Mouse (Mus musculus): ENCODE data around the gene Mipep.

Mipep gene

DNA sequence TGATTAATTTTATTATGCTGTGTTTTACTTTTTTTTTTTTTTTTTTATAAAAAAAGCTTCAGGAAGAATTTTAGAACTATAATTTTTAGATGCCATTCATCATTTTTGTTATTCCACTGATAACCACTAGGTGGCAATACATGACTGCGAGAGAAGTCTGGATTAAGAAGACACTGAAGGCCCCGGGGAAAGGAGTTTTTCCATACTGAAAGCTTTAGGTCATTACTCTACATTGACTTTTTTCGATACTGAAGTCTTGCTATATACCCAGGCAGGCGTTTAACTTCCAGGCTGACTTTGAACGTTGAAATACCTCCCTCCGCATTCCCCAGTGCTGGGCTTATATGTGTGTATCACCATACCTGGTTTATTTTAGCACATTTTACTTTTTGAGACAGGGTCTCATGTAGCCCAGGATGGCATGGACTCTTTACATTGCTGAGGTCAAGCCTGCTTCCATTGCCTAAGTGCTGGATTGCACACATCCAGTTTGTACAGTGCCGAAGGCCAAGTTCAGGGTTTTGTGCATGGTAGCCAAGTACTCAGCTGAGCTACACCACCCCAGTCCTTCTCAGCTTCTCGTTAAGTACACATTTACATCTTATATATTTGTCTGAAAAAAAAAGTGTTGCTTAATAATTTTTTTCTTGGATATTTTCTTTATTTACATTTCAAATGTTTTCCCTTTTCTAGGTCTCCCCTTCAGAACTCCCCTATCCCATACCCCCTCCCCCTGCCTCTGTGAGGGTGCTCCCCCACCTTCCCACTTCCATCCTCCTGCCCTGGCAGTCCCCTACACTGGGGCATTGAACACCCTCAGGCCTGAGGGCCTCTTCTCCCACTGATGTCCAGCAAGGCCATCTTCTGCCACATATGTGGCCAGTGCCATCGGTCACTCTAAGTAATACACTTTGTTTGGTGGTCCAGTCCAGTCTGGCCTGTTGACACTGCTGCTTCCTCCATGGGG is 15.7 kb downstream of the Mipep start:
- peak; percentile 38 for DNase-seq (ENCODE audit: extremely low read depth, low read depth)

DNA sequence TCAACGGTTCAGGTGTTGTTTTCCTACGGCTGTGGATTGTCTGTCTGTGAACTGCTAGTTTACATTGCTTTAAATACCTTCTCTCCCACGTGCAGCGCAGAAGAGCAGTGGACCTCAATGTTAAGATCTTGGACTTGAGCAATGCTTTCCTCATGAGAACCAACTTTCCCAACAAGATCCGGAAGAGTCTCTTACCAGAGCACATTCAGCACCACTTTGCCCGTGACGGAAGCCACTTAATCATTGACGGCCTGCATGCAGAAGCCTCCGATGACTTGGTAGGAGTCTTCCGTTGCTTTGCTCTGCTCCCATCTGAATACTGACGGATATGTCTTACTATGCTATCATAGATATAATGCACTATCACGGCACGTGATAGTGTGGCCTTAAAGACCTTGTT is 17.7 kb downstream of the Mipep start:
- DNase-seq (ENCODE audit: extremely low read depth, low read depth) = no peak

- DNase-seq (ENCODE audit: extremely low read depth, low read depth) = no peak
Measured at GRCm38 (mm10) chr14:60804978-60805377, 20.6 kb downstream of the Mipep start.

GRCm38 (mm10) chr14:60805871-60806270 is 21.5 kb downstream of the Mipep start:
- DNase-seq (ENCODE audit: extremely low read depth, low read depth) = no peak

DNA sequence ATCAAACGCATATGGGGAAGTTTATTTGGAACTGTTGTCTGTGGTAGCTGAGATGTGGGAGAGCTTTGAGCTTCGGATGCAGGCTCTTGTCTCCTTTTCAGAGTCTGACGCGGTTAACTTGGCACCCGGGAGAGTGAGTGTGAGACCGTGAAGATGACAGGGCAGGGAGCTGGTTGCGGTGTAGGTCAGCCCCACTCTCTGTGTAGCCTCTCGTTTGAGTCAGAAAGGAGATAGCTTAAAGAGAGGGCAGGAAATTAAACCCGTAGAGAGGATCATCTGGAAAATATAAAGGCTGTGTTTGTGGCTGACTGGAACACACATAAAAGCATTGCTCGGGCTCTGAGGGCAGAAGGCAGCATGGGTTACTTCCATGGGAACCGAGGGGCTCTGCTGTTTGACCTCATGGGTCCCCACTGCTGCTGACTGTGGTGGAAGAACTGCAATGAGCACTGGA is 22.5 kb downstream of the Mipep start:
- DNase-seq (ENCODE audit: extremely low read depth, low read depth) = no peak

GRCm38 (mm10) chr14:60809881-60810280 is 25.5 kb downstream of the Mipep start:
- no peak for DNase-seq (ENCODE audit: extremely low read depth, low read depth)

DNA sequence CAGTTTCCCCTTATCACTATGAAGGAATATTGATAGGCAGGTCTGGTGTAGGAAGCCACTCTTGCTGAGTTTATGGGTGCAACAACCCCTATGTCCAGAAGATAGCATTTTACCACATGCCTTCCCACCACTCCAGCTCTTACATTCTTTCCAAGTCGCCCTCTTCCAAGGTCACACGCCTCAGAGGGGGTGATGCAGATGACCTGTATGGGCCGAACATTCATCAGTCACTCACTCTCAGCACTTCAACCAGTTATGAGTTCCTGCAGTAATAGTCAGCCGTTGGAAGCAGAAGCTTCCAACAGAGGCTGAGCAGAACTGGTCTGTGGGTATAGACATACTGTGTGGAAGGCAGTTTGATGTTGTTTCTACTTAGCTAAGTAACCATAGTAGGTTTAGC is 27.2 kb downstream of the Mipep start:
- DNase-seq (ENCODE audit: extremely low read depth, low read depth) = no peak

- no peak for DNase-seq (ENCODE audit: extremely low read depth, low read depth)
Measured at GRCm38 (mm10) chr14:60815098-60815497, 30.7 kb downstream of the Mipep start.

GRCm38 (mm10) chr14:60818045-60818444 is 33.7 kb downstream of the Mipep start:
- DNase-seq (ENCODE audit: extremely low read depth, low read depth) = no peak

GRCm38 (mm10) chr14:60830096-60830495 is 45.7 kb downstream of the Mipep start:
- DNase-seq (ENCODE audit: extremely low read depth, low read depth) = no peak

DNA sequence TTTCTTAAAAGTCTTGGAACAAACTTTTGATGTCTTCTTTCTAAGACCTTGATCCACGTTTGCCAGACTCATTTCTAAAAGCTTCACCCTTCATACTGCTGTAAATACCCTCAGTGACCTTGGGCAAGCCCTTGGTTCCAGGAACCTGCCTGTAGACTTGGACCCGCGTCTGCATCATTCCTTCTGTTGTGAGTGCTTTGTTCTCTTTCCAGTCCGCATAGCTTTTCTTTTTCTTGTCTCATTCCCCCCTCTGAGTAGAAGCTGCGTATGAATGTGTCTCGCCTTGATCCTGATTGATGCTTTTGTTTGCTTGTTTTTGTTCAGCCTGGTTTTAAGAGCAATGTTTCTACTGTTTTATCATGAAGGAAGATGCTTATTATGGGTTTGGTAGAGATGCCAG is 52.3 kb downstream of the Mipep start:
- no peak for DNase-seq (ENCODE audit: extremely low read depth, low read depth)

DNA sequence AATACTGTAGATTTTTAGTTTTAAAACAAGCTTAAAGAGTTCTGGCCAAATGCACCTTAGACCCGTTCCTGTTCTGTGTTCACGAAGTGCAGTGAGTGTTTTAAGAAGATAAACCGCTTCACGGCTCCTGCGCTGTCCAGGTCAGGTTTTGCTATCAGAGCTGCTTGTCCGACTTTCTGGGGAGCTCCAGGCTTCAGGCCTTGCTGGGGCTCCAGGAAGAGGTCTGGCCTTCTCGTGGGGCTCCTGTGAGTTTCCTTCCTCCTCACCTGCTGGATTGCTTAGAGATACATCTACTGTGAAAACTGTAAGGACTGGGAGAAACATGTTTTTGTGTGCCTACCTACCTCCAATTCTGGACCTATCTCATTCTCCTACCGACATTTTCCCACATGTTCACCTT is 55.3 kb downstream of the Mipep start:
- no peak for DNase-seq (ENCODE audit: extremely low read depth, low read depth)

GRCm38 (mm10) chr14:60841977-60842659 is 57.7 kb downstream of the Mipep start:
- DNase-seq (ENCODE audit: extremely low read depth, low read depth) = no peak

GRCm38 (mm10) chr14:60843596-60843995 is 59.2 kb downstream of the Mipep start:
- DNase-seq (ENCODE audit: extremely low read depth, low read depth) = no peak

DNA sequence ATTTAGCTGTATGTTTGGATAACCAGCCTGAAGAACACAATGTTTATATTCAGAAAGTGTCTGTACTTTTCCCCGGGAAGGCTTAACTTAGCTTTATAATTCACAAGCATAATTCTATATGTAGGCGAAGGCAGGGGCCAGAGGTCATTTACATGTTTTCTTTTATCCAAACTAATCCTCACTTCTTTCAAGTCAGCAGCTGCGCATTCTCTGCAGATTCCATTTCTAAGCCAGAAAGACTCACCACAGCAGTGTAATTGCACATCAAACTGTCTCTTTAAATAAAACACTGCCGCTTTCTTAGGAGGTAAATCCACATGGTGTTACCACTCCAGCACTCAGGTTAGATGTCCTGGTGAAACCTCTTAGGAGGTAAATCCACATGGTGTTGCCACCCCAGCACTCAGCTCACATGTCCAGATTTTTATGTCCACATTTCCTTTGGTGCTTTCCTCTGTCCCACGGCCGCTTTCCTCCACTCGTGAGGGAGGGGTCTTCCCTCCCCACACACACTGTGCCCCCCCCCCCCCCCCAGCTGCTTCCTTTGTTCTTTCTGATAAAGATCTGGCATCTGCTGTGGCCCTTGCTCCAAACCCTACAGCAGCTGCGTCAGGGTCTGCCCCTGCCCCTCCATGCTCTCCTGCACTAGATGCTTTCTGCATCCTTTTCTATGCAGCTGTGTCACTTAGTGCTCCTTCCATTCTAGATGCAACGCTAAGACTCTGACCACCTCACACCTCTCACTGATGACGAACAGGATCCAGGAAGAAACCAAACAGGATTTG is 61.1 kb downstream of the Mipep start:
- DNase-seq (ENCODE audit: extremely low read depth, low read depth) = no peak

- DNase-seq (ENCODE audit: extremely low read depth, low read depth) = no peak
Measured at GRCm38 (mm10) chr14:60846174-60846573, 61.8 kb downstream of the Mipep start.

DNA sequence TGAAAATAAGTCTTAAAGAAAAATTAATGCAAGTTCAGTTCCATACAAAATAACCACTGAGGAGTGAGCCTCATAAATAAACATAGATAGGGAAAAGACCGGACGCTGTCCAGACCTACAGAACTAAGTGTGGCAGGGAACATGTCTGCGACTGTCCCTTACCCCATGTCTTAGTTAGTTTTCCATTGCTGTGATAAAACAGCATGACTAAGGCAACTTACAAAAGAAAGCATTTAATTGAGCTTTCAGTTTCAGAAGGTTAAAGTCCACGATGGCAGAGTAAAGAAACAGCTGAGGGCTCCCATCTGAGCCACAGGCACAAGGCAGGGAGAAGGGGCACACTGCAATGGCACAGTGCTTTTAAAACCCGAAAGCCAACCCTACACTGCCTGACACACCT is 63.8 kb downstream of the Mipep start:
- DNase-seq (ENCODE audit: extremely low read depth, low read depth) = no peak

GRCm38 (mm10) chr14:60850101-60850500 is 65.7 kb downstream of the Mipep start:
- no peak for DNase-seq (ENCODE audit: extremely low read depth, low read depth)

- DNase-seq (ENCODE audit: extremely low read depth, low read depth) = no peak
Measured at GRCm38 (mm10) chr14:60851632-60852031, 67.3 kb downstream of the Mipep start.

GRCm38 (mm10) chr14:60856199-60856912 is 72.0 kb downstream of the Mipep start:
- no peak for DNase-seq (ENCODE audit: extremely low read depth, low read depth)

GRCm38 (mm10) chr14:60856913-60857300 is 72.5 kb downstream of the Mipep start:
- DNase-seq (ENCODE audit: extremely low read depth, low read depth) = no peak
